ENCODE assay signal across 16 mouse cellular contexts in genomic region chr9:57992060-57992459, GRCm38 (mm10). TPM values are rescaled to one million over a fixed set of nuclear protein-coding genes. Genes with fewer than 3 reads are reported as not detected.
"Had no signal": no experiment of that assay in that cellular context is flagged by ENCODE, and none has a peak within 500 bp of the region (broad histone marks: within the 10 kb centered on the region; RNA-seq: fewer than 3 reads in every experiment).

No protein-coding gene starts in this region.

- H3K4me1 ChIP-seq: liver, embryonic 13.5 days; liver, embryonic 15.5 days; lung, embryonic 15.5 days; neural tube, embryonic 12.5 days; stomach, embryonic 15.5 days had no signal

- H3K36me3 ChIP-seq: liver, embryonic 13.5 days; liver, embryonic 15.5 days; lung, embryonic 15.5 days; midbrain, embryonic 13.5 days; midbrain, embryonic 15.5 days; neural tube, embryonic 12.5 days; stomach, embryonic 15.5 days had no signal

- H3K9me3 ChIP-seq: liver, embryonic 13.5 days; liver, embryonic 15.5 days; lung, embryonic 15.5 days; megakaryocyte, embryonic 14.5 days; midbrain, embryonic 13.5 days; midbrain, embryonic 15.5 days; neural tube, embryonic 12.5 days; stomach, embryonic 15.5 days had no signal

- H3K4me2 ChIP-seq: liver, embryonic 13.5 days; liver, embryonic 15.5 days; lung, embryonic 15.5 days; midbrain, embryonic 11.5 days; midbrain, embryonic 13.5 days; midbrain, embryonic 15.5 days; neural tube, embryonic 12.5 days; stomach, embryonic 15.5 days had no signal

- H3K4me3 ChIP-seq: liver, embryonic 13.5 days; liver, embryonic 15.5 days; lung, embryonic 15.5 days; megakaryocyte, embryonic 14.5 days; midbrain, embryonic 13.5 days; midbrain, embryonic 15.5 days; neural tube, embryonic 12.5 days; stomach, embryonic 15.5 days had no signal

- DNase-seq: liver, embryonic 13.5 days; liver, postnatal 0 days; lung, adult 2 months; lung, postnatal 14 days; lung, postnatal 36 days; right cerebral cortex, postnatal 14 days had no signal

- H3K27ac ChIP-seq: liver, embryonic 13.5 days; liver, embryonic 15.5 days; lung, embryonic 15.5 days; macrophage; midbrain, embryonic 13.5 days; midbrain, embryonic 15.5 days; neural tube, embryonic 12.5 days; stomach, embryonic 15.5 days; stomach, postnatal 0 days had no signal

- H3K9ac ChIP-seq: liver, embryonic 13.5 days; liver, embryonic 15.5 days; liver, postnatal 0 days; lung, embryonic 15.5 days; midbrain, embryonic 13.5 days; midbrain, embryonic 15.5 days; neural tube, embryonic 12.5 days; stomach, embryonic 15.5 days had no signal

RNA-seq across cellular contexts. Expression of gene Cyp11a1, which starts 14.2 kb away (rescaled TPM):
- polyA plus RNA-seq: macrophage; midbrain, embryonic 11.5 days; neural tube, embryonic 12.5 days had no signal

RNA-seq across cellular contexts. Expression of gene Sema7a, which starts 52.1 kb away (rescaled TPM):
- polyA plus RNA-seq: liver, embryonic 13.5 days; liver, embryonic 15.5 days; liver, postnatal 0 days had no signal
